Mouse (Mus musculus): Measurements from ENCODE around the gene Rnf31. TPM values are rescaled to one million over a fixed set of nuclear protein-coding genes. Genes with fewer than 3 reads are reported as not detected.

Gene Rnf31
- polyA plus RNA-seq, 1 experiment = 39.1 TPM

DNA sequence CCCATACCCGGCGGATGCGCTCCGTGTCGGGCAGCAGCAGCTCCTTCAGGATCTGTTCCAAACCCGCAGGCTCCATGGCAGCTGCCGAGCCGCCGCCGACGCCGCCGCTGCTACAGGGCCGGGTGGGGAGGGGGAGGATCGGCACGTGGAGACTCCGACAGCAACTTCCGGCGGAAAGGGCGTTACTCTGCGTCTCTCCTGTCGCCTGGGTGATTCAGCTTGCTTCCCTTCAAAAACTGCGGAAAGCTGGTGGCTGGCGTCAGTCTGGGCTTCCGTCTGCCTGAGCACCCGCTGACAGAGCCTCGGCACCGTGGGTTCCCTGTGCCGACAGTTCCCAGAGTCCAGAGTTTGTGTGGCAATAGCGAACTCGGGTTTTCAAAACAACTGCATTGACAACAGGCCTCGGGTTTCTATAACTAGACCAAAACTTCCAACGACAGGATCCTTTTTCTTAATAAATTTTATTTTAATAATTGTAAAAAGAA, 44.1 kb downstream of the Rnf31 start, which contains the start of gene Ipo4:
Gene Ipo4 (minus strand): TSS at position 435 of the 485 bp plus-strand sequence.
- no peak within 1 kb of the TSS for H3K27ac ChIP-seq (ENCODE audit: insufficient read depth, low read length)
- no peaks in the 10 kb centered on the region for H3K9me3 ChIP-seq (replicated peaks; ENCODE audit: control insufficient read depth, insufficient read depth, low read length, poor library complexity, severe bottlenecking)
- H3K4me1 ChIP-seq (ENCODE audit: control insufficient read depth, insufficient read depth, low read length) = peaks cover 4% of the 10 kb centered on the region
- no peaks in the 10 kb centered on the region for H3K27me3 ChIP-seq (ENCODE audit: control insufficient read depth, insufficient read depth, low read length, poor library complexity, severe bottlenecking)
- H3K36me3 ChIP-seq (ENCODE audit: control insufficient read depth, insufficient read depth, low read length, poor library complexity, severe bottlenecking) = peaks cover 17% of the 10 kb centered on the region
- TF ChIP-seq CTCF (IDR thresholded peaks at IDR 0.05; ENCODE audit: low read depth, low read length) = no peak
- no peak for TF ChIP-seq EP300 (IDR thresholded peaks at IDR 0.05; ENCODE audit: insufficient read depth, low read depth, low read length)
- TF ChIP-seq POLR2A (IDR thresholded peaks at IDR 0.05; ENCODE audit: insufficient read depth, low read length) = no peak
- H3K4me3 ChIP-seq (ENCODE audit: low read depth, low read length) = peak within 1 kb of the TSS; percentile 64
- peak within 1 kb of the TSS; percentile 70 for H3K9ac ChIP-seq (ENCODE audit: low read depth, poor library complexity, severe bottlenecking)

DNA sequence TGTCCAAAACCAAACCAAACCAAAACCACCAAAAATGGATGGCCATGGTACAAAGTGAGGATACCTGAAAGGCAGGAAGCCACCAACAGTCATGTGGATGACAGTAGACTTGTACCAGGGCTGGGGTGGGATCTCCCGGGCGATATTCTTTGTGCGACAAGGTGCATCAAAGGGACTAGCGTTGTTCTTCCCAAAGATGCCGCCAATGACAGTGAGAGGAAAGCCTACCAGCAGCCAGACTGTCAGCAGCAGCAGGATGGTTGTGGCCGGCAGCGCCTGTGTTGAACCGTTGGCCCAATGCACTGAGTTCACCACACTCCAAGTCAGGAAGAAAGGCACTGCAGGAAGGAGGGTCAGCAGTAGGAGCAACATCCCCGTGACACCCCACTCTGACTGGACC, 46.3 kb downstream of the Rnf31 start, which contains the start of gene Gm49378:
Gene Gm49378 (minus strand): TSS at position 101 of the 400 bp plus-strand sequence.
- peaks cover 11% of the 10 kb centered on the region for H3K36me3 ChIP-seq (ENCODE audit: control insufficient read depth, insufficient read depth, low read length, poor library complexity, severe bottlenecking)
- H3K9ac ChIP-seq (ENCODE audit: low read depth, poor library complexity, severe bottlenecking) = no peak within 1 kb of the TSS
- no peaks in the 10 kb centered on the region for H3K9me3 ChIP-seq (replicated peaks; ENCODE audit: control insufficient read depth, insufficient read depth, low read length, poor library complexity, severe bottlenecking)

DNA sequence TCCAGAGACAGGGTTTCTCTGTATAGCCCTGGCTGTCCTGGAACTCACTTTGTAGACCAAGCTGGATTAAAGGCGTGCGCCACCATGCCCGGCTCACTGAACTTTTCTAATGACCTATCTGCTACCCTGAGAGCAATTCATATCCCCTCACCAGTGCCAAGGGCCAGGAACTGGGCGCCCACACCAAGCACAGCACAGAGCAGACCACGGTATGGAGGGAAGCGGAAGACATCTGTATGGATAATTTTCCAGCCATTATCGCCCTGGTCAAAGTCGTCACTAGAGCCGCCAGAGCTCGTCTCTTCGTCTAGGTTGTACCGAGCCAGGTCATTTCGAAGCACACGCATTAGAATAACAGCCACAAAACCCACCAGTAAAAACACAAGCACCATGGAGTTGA, 49.3 kb downstream of the Rnf31 start:
- Histone ChIP-seq H3K27me3 (ENCODE audit: control insufficient read depth, insufficient read depth, low read length, poor library complexity, severe bottlenecking) (no peaks in the 10 kb centered on the region), H3K9me3 (replicated peaks; ENCODE audit: control insufficient read depth, insufficient read depth, low read length, poor library complexity, severe bottlenecking) (no peaks in the 10 kb centered on the region), H3K4me1 (ENCODE audit: control insufficient read depth, insufficient read depth, low read length) (peaks cover 2% of the 10 kb centered on the region), H3K9ac (ENCODE audit: low read depth, poor library complexity, severe bottlenecking) (no peak overlapping the region), H3K36me3 (ENCODE audit: control insufficient read depth, insufficient read depth, low read length, poor library complexity, severe bottlenecking) (peaks cover 3% of the 10 kb centered on the region), H3K4me3 (ENCODE audit: low read depth, low read length) (no peak overlapping the region), H3K27ac (ENCODE audit: insufficient read depth, low read length) (no peak overlapping the region)
- TF ChIP-seq EP300 (IDR thresholded peaks at IDR 0.05; ENCODE audit: insufficient read depth, low read depth, low read length) (no peak), CTCF (IDR thresholded peaks at IDR 0.05; ENCODE audit: low read depth, low read length) (no peak), POLR2A (IDR thresholded peaks at IDR 0.05; ENCODE audit: insufficient read depth, low read length) (no peak)

More for the DNA sequence above, 46.3 kb downstream of the Rnf31 start, which contains the start of gene Gm49378:
- Histone ChIP-seq H3K27ac (ENCODE audit: insufficient read depth, low read length) (no peak within 1 kb of the TSS), H3K4me3 (ENCODE audit: low read depth, low read length) (no peak within 1 kb of the TSS), H3K4me1 (ENCODE audit: control insufficient read depth, insufficient read depth, low read length) (peaks cover 4% of the 10 kb centered on the region), H3K27me3 (ENCODE audit: control insufficient read depth, insufficient read depth, low read length, poor library complexity, severe bottlenecking) (no peaks in the 10 kb centered on the region)
- TF ChIP-seq POLR2A (IDR thresholded peaks at IDR 0.05; ENCODE audit: insufficient read depth, low read length) = no peak
- no peak for TF ChIP-seq CTCF (IDR thresholded peaks at IDR 0.05; ENCODE audit: low read depth, low read length)
- TF ChIP-seq EP300 (IDR thresholded peaks at IDR 0.05; ENCODE audit: insufficient read depth, low read depth, low read length) = no peak

DNA sequence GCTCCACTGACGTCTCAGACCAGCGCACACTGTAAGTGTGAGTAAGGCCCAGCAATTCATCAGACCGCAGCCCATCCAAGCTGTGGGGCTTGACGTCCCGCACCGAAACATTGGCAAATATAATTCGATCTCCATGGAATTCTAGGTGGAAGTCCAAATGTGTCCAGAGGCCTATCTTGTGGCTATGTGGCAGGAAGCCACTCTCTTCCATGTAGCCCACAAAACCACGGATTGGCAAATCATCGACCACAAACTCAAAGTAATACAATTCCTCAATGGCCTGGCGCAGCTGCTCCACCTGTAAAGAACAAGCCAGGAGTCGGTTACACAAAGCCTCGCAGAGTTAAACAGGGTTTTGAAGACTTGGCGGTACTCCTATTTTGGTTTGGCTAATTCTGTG, 49.8 kb downstream of the Rnf31 start:
- Histone ChIP-seq H3K9ac (ENCODE audit: low read depth, poor library complexity, severe bottlenecking) (no peak overlapping the region), H3K27ac (ENCODE audit: insufficient read depth, low read length) (no peak overlapping the region), H3K4me1 (ENCODE audit: control insufficient read depth, insufficient read depth, low read length) (peaks cover 2% of the 10 kb centered on the region), H3K36me3 (ENCODE audit: control insufficient read depth, insufficient read depth, low read length, poor library complexity, severe bottlenecking) (peaks cover 3% of the 10 kb centered on the region), H3K9me3 (replicated peaks; ENCODE audit: control insufficient read depth, insufficient read depth, low read length, poor library complexity, severe bottlenecking) (no peaks in the 10 kb centered on the region), H3K4me3 (ENCODE audit: low read depth, low read length) (no peak overlapping the region), H3K27me3 (ENCODE audit: control insufficient read depth, insufficient read depth, low read length, poor library complexity, severe bottlenecking) (no peaks in the 10 kb centered on the region)
- no peak for TF ChIP-seq CTCF (IDR thresholded peaks at IDR 0.05; ENCODE audit: low read depth, low read length)
- TF ChIP-seq EP300 (IDR thresholded peaks at IDR 0.05; ENCODE audit: insufficient read depth, low read depth, low read length) = no peak
- TF ChIP-seq POLR2A (IDR thresholded peaks at IDR 0.05; ENCODE audit: insufficient read depth, low read length) = no peak

DNA sequence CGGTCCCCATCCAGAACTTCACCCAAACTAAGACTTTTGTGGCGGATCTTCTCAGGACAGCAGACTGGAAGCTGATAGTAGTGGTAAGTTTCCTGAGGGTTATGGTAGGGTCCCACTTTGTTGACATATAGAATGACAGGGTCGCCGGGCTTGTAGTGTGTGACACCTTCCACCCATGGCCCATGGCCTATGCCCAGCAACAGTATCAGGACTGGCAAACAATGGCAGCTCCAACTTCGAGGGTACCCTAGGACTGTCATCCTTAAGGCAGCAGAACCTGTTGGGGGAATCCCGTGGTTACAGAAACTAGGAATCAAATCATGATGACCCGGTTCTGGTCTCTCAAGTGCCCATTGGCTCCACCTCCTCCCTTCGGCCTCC, 51.2 kb downstream of the Rnf31 start:
- H3K27me3 ChIP-seq (ENCODE audit: control insufficient read depth, insufficient read depth, low read length, poor library complexity, severe bottlenecking) = no peaks in the 10 kb centered on the region
- peak overlapping the region; percentile 91 for H3K9ac ChIP-seq (ENCODE audit: low read depth, poor library complexity, severe bottlenecking)
- peaks cover 2% of the 10 kb centered on the region for H3K4me1 ChIP-seq (ENCODE audit: control insufficient read depth, insufficient read depth, low read length)
- peak overlapping the region; percentile 84 for H3K4me3 ChIP-seq (ENCODE audit: low read depth, low read length)
- TF ChIP-seq POLR2A (IDR thresholded peaks at IDR 0.05; ENCODE audit: insufficient read depth, low read length) (no peak), CTCF (IDR thresholded peaks at IDR 0.05; ENCODE audit: low read depth, low read length) (no peak), EP300 (IDR thresholded peaks at IDR 0.05; ENCODE audit: insufficient read depth, low read depth, low read length) (no peak)
- no peak overlapping the region for H3K27ac ChIP-seq (ENCODE audit: insufficient read depth, low read length)
- peaks cover 3% of the 10 kb centered on the region for H3K36me3 ChIP-seq (ENCODE audit: control insufficient read depth, insufficient read depth, low read length, poor library complexity, severe bottlenecking)
- H3K9me3 ChIP-seq (replicated peaks; ENCODE audit: control insufficient read depth, insufficient read depth, low read length, poor library complexity, severe bottlenecking) = no peaks in the 10 kb centered on the region

DNA sequence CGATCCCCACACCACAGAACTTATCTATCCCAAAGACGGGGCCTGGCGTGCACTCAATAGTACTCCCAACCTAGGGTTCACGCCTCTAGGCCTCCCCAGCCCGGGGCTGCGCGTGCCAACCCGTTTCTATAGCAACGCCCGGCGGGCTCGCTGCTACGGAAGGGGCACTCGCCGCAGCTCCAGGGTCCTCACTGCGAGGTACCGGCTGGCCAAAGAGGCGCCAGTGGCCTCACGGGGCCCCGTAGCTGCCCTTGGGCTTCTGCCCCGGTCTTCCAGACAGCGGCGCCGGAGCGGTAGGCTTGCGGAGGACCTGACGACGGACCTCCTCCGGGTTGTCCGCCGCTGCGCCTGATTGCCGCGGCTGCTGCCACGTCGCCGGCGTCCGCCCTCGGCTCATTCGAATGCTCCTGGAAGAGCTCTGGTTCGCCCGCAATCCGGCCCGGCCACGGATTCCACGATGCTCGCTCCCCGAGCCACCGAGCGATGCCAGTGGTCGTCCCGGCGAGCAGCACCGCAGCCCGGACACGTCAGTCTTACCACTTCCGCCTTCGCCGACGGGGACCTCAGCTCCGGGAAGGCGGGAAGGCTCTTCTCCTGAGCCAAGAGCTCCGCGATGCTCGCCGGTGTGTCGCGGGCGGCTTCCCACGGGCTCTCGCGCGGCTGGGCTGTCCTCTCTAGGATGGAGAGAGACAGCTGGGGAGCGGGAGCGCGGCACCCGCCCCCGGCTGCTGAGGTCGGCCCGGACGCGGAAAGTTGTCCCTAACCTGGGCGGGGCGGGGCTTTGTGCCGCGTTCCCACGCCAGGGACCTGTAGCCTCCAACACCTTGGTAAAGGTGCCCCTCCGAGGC, 51.8 kb downstream of the Rnf31 start, which contains the start of gene Tm9sf1:
Gene Tm9sf1 (minus strand): TSS at position 747 of the 848 bp plus-strand sequence.
- Histone ChIP-seq H3K36me3 (ENCODE audit: control insufficient read depth, insufficient read depth, low read length, poor library complexity, severe bottlenecking) (peaks cover 3% of the 10 kb centered on the region), H3K4me3 (ENCODE audit: low read depth, low read length) (peak within 1 kb of the TSS; percentile 84), H3K4me1 (ENCODE audit: control insufficient read depth, insufficient read depth, low read length) (peaks cover 2% of the 10 kb centered on the region), H3K9me3 (replicated peaks; ENCODE audit: control insufficient read depth, insufficient read depth, low read length, poor library complexity, severe bottlenecking) (no peaks in the 10 kb centered on the region), H3K27me3 (ENCODE audit: control insufficient read depth, insufficient read depth, low read length, poor library complexity, severe bottlenecking) (no peaks in the 10 kb centered on the region), H3K27ac (ENCODE audit: insufficient read depth, low read length) (no peak within 1 kb of the TSS), H3K9ac (ENCODE audit: low read depth, poor library complexity, severe bottlenecking) (peak within 1 kb of the TSS; percentile 91)
- TF ChIP-seq POLR2A (IDR thresholded peaks at IDR 0.05; ENCODE audit: insufficient read depth, low read length) = peak; percentile 13
- TF ChIP-seq CTCF (IDR thresholded peaks at IDR 0.05; ENCODE audit: low read depth, low read length) = no peak
